Mouse (Mus musculus): ENCODE measurements around the gene Slc25a54. TPM values are rescaled to one million over a fixed set of nuclear protein-coding genes. Genes with fewer than 3 reads are reported as not detected.

Gene Slc25a54
- polyA plus RNA-seq, 1 experiment: not detected

DNA sequence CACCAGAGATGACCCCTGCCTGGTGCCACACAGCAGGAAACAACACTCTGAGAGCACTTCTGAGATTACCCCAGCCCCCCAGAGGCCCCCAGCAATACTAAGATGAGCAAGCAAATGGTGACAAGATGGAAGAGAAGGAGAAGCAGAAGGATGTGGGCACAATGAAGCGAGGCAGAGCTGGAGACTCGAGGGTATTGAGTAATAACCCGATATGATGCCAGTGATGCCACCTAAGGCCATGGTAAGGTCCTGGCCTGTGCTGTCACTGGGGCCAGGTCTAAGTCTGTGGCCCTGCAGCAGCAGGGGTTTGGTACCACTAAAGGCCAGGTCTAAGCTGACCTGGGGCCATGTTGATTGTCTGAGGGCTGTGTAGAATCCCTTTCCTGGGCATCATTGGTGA, 33.8 kb upstream of the Slc25a54 start:
- no peaks in the 10 kb centered on the region for H3K4me1 ChIP-seq (ENCODE audit: control insufficient read depth, insufficient read depth, insufficient read length, low read length)
- no peak overlapping the region for H3K27ac ChIP-seq (ENCODE audit: insufficient read depth, low read depth, low read length)
- WGBS: 91% methylated on average over 3 of the region's 3 CpGs
- TF ChIP-seq CTCF (IDR thresholded peaks at IDR 0.05; ENCODE audit: extremely low read depth, insufficient read length, insufficient replicate concordance, low read depth, low read length) (no peak), POLR2A (IDR thresholded peaks at IDR 0.05; ENCODE audit: low read depth, low read length) (no peak)
- no peaks in the 10 kb centered on the region for H3K27me3 ChIP-seq (ENCODE audit: control insufficient read depth, insufficient read depth, low read length)
- no peak overlapping the region for H3K4me3 ChIP-seq (ENCODE audit: low read depth, low read length)
- H3K36me3 ChIP-seq (ENCODE audit: control insufficient read depth, insufficient read depth, low read length): no peaks in the 10 kb centered on the region

DNA sequence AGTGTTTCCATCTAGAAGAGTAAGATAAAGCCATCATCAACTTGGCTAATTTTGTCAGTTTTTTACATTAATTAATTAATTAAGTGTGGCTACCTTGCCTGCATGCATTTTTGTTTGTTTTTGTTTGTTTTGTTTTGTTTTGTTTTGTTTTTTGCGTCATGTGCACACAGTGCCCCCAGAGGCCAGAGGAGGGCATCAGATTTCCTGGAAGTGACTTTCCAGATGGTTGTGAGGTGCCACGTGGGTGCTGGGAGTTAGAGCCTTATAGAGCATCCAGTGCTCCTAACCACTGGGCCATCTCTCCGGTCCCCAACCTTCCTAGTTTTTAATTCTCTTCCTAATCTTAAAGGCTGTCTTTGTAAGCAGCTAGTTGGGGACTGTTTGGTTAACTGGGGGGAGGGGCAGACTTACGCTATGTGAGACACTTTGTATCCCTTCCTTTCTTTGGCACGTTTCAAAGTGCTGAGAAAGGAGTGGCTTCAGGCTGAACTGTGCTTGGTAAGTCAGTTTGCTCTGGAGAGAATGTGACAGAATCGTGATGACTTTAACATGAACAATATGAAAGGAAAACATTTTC, 32.5 kb upstream of the Slc25a54 start:
- TF ChIP-seq CTCF (IDR thresholded peaks at IDR 0.05; ENCODE audit: extremely low read depth, insufficient read length, insufficient replicate concordance, low read depth, low read length): 0 out of 2 replicates have a peak, but pooled peaks have one; percentile 15
- no peak for TF ChIP-seq POLR2A (IDR thresholded peaks at IDR 0.05; ENCODE audit: low read depth, low read length)
- H3K36me3 ChIP-seq (ENCODE audit: control insufficient read depth, insufficient read depth, low read length): no peaks in the 10 kb centered on the region
- WGBS: 36% methylated on average over 6 of the region's 6 CpGs
- H3K27me3 ChIP-seq (ENCODE audit: control insufficient read depth, insufficient read depth, low read length): no peaks in the 10 kb centered on the region
- no peak overlapping the region for H3K4me3 ChIP-seq (ENCODE audit: low read depth, low read length)
- H3K4me1 ChIP-seq (ENCODE audit: control insufficient read depth, insufficient read depth, insufficient read length, low read length): peaks cover 4% of the 10 kb centered on the region; the same call in 1 of the 2 replicates
- no peak overlapping the region for H3K27ac ChIP-seq (ENCODE audit: insufficient read depth, low read depth, low read length)

DNA sequence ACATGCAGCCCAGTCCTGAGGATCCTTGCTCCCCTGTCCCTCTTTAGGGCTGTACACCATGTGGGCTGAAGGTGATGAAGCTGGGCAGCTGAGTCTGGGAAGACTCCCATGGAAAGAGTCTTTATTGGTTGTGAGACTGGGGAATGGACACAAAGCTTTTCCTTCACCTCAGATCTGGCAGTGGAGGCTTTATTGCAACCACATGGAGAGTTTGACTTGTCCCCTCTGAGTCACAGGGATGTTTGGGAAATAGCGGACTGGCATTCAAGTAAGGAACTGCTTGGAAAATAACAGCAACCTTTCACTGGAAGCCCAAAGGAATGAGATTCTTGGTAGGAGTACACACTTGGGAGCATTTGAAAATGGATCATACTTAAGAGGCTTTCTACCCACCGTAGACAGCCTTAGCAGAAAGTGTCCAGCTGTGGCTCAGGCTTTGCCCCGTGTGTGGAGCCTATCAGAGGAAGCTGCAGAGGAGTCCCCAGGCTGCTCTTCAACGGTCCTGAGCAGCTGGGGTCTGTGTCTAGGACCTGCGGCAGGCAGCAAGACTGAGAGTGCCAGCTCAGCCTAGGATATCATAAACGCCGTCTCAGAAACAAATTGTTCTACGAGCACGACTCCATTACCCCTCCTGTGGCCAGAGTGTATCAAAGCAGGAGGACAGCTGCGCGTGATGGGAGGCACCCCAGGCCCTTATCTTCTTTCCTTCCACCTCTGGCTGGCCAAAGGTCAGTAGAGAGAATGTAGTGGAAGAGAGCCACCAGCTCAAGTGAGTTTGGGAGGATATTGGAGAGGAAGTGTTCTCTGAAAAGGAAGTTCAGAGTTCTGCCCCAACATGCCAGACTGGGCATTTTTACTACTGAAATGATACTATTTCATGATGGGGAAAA, 29.0 kb upstream of the Slc25a54 start:
- no peaks in the 10 kb centered on the region for H3K36me3 ChIP-seq (ENCODE audit: control insufficient read depth, insufficient read depth, low read length)
- WGBS: 10% methylated on average over 11 of the region's 11 CpGs
- H3K4me3 ChIP-seq (ENCODE audit: low read depth, low read length): no peak overlapping the region
- H3K4me1 ChIP-seq (ENCODE audit: control insufficient read depth, insufficient read depth, insufficient read length, low read length): peaks cover 4% of the 10 kb centered on the region; the same call in 1 of the 2 replicates
- H3K27ac ChIP-seq (ENCODE audit: insufficient read depth, low read depth, low read length): peak overlapping the region; percentile 23
- no peak for TF ChIP-seq POLR2A (IDR thresholded peaks at IDR 0.05; ENCODE audit: low read depth, low read length)
- peak; percentile 31; the same call in 1 of the 2 replicates for TF ChIP-seq CTCF (IDR thresholded peaks at IDR 0.05; ENCODE audit: extremely low read depth, insufficient read length, insufficient replicate concordance, low read depth, low read length)
- no peaks in the 10 kb centered on the region for H3K27me3 ChIP-seq (ENCODE audit: control insufficient read depth, insufficient read depth, low read length)

DNA sequence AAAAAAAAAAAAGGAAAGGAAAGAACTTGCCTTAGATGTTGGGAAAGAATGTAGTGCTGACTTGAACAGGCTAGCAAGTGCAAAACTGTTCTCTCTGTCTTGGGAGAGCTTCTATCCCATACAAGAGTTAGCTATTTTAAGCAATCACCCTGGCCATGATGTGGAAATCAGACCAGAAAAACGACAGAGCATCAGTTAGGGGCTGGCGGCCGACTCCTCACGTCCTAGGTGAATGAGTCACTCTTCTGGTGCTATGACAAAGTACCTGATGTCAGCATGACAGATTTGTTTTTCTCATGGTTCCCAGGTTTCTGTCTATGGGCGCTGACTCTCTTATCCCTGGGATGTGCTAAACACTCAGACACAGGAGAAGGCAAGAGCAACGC, 28.3 kb upstream of the Slc25a54 start:
- Histone ChIP-seq H3K4me3 (ENCODE audit: low read depth, low read length) (no peak overlapping the region), H3K27ac (ENCODE audit: insufficient read depth, low read depth, low read length) (peak overlapping the region; percentile 23; the same call in 1 of the 2 replicates), H3K4me1 (ENCODE audit: control insufficient read depth, insufficient read depth, insufficient read length, low read length) (peaks cover 4% of the 10 kb centered on the region; the same call in 1 of the 2 replicates), H3K27me3 (ENCODE audit: control insufficient read depth, insufficient read depth, low read length) (no peaks in the 10 kb centered on the region), H3K36me3 (ENCODE audit: control insufficient read depth, insufficient read depth, low read length) (no peaks in the 10 kb centered on the region)
- TF ChIP-seq POLR2A (IDR thresholded peaks at IDR 0.05; ENCODE audit: low read depth, low read length): no peak
- TF ChIP-seq CTCF (IDR thresholded peaks at IDR 0.05; ENCODE audit: extremely low read depth, insufficient read length, insufficient replicate concordance, low read depth, low read length): no peak
- 65% methylated on average over 6 of the region's 6 CpGs for WGBS

DNA sequence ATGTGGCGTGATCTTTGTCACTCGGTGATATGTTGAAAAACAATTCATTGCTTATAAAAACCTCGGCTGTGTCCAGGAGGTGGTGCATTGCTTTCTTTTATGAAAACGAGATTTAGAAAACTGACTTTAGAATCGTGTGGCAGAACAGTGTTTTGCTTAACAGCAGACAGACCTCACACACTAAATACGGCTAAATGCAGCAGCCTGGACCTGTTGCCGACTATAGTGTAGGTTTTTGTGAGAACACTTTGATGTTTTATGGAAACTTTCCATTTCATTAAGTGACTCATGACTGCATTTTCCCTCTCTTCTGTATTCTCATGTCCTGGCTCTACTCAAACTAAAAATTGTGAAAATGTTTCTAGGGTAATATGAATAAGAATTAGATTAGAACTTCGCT, 20.4 kb upstream of the Slc25a54 start:
- H3K27ac ChIP-seq (ENCODE audit: insufficient read depth, low read depth, low read length): no peak overlapping the region
- H3K36me3 ChIP-seq (ENCODE audit: control insufficient read depth, insufficient read depth, low read length): no peaks in the 10 kb centered on the region
- no peak for TF ChIP-seq POLR2A (IDR thresholded peaks at IDR 0.05; ENCODE audit: low read depth, low read length)
- TF ChIP-seq CTCF (IDR thresholded peaks at IDR 0.05; ENCODE audit: extremely low read depth, insufficient read length, insufficient replicate concordance, low read depth, low read length): no peak
- 58% methylated on average over 8 of the region's 8 CpGs for WGBS
- no peaks in the 10 kb centered on the region for H3K4me1 ChIP-seq (ENCODE audit: control insufficient read depth, insufficient read depth, insufficient read length, low read length)
- H3K27me3 ChIP-seq (ENCODE audit: control insufficient read depth, insufficient read depth, low read length): no peaks in the 10 kb centered on the region; the same call in 1 of the 2 replicates
- no peak overlapping the region for H3K4me3 ChIP-seq (ENCODE audit: low read depth, low read length)

- TF ChIP-seq CTCF (IDR thresholded peaks at IDR 0.05; ENCODE audit: extremely low read depth, insufficient read length, insufficient replicate concordance, low read depth, low read length): no peak
- TF ChIP-seq POLR2A (IDR thresholded peaks at IDR 0.05; ENCODE audit: low read depth, low read length): no peak
- H3K4me3 ChIP-seq (ENCODE audit: low read depth, low read length): no peak overlapping the region
- WGBS: 67% methylated on average over 7 of the region's 7 CpGs
- no peaks in the 10 kb centered on the region for H3K36me3 ChIP-seq (ENCODE audit: control insufficient read depth, insufficient read depth, low read length)
- no peaks in the 10 kb centered on the region; the same call in 1 of the 2 replicates for H3K27me3 ChIP-seq (ENCODE audit: control insufficient read depth, insufficient read depth, low read length)
- no peaks in the 10 kb centered on the region for H3K4me1 ChIP-seq (ENCODE audit: control insufficient read depth, insufficient read depth, insufficient read length, low read length)
- H3K27ac ChIP-seq (ENCODE audit: insufficient read depth, low read depth, low read length): no peak overlapping the region
These were observed 17.9 kb upstream of the Slc25a54 start for GRCm38 (mm10) chr3:109062391-109062790.

DNA sequence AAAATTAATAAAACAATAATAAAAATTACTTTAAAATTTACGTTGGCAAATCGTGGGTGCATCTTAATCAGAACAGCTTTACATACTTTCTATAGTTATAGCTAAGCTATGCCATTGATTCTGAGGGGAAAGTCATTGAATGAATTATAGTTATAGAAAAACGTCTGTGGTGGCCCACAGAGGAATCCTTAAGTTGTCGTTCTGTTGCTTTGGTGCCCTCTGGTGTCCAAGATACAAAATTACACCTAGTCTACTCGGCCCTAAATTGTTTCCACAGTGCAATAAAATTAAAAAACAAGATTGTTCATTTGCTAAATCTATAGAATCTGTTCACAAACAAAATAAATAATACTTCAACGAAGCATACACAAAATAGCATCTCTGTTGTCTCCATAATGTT, 17.3 kb upstream of the Slc25a54 start:
- H3K4me3 ChIP-seq (ENCODE audit: low read depth, low read length): no peak overlapping the region
- no peaks in the 10 kb centered on the region for H3K4me1 ChIP-seq (ENCODE audit: control insufficient read depth, insufficient read depth, insufficient read length, low read length)
- no peak for TF ChIP-seq POLR2A (IDR thresholded peaks at IDR 0.05; ENCODE audit: low read depth, low read length)
- no peak for TF ChIP-seq CTCF (IDR thresholded peaks at IDR 0.05; ENCODE audit: extremely low read depth, insufficient read length, insufficient replicate concordance, low read depth, low read length)
- H3K27ac ChIP-seq (ENCODE audit: insufficient read depth, low read depth, low read length): no peak overlapping the region
- WGBS: 1% methylated on average over 6 of the region's 6 CpGs
- no peaks in the 10 kb centered on the region; the same call in 1 of the 2 replicates for H3K27me3 ChIP-seq (ENCODE audit: control insufficient read depth, insufficient read depth, low read length)
- no peaks in the 10 kb centered on the region for H3K36me3 ChIP-seq (ENCODE audit: control insufficient read depth, insufficient read depth, low read length)

Measured in small intestine, adult 2 months (tissue).